Mouse (Mus musculus) heart, embryonic 15.5 days (tissue): ENCODE measurements around the gene Dhx57. TPM values are rescaled to one million over a fixed set of nuclear protein-coding genes. Genes with fewer than 3 reads are reported as not detected.
"Not testable (repeated sequence)": the region's sequence is repeated elsewhere in the genome, so short reads cannot be mapped to it uniquely, and the experiment has no call there.

Experiments
- ATAC-seq: fragments of 200-750 bp; cut with Nextera tagmentation; replicated peaks from 2 replicates; pipeline ENCODE4 v1.8.0; 2017; ENCODE audit warnings: low read depth, moderate TSS enrichment; ENCODE audit not compliant: insufficient number of reproducible peaks, insufficient read depth, low FRiP score
- H3K27ac ChIP-seq: fragments of 300-500 bp; sonication (generic); 2 replicates; pipeline ENCODE4 v1.5.1; 2015; ENCODE audit warnings: mild to moderate bottlenecking, inconsistent platforms
- H3K27me3 ChIP-seq: fragments of 300-500 bp; sonication (generic); 2 replicates; pipeline ENCODE4 v1.6.1; 2015; ENCODE audit warnings: inconsistent platforms
- H3K36me3 ChIP-seq: fragments of 300-500 bp; sonication (generic); 2 replicates; pipeline ENCODE4 v1.6.1; 2015; ENCODE audit warnings: mild to moderate bottlenecking, inconsistent platforms
- H3K4me1 ChIP-seq: fragments of 300-500 bp; sonication (generic); replicated peaks from 2 replicates; pipeline ENCODE4 v1.6.1; 2015; ENCODE audit warnings: inconsistent platforms
- H3K4me2 ChIP-seq: fragments of 300-500 bp; sonication (generic); 2 replicates; pipeline ENCODE4 v1.6.1; 2015; ENCODE audit warnings: inconsistent platforms, mild to moderate bottlenecking, moderate library complexity
- H3K4me3 ChIP-seq: fragments of 300-500 bp; sonication (generic); 2 replicates; pipeline ENCODE4 v1.5.1; 2015; ENCODE audit warnings: mild to moderate bottlenecking, inconsistent platforms
- H3K9ac ChIP-seq: fragments of 300-500 bp; sonication (generic); 2 replicates; pipeline ENCODE4 v1.6.1; 2015; ENCODE audit warnings: mild to moderate bottlenecking, inconsistent platforms
- H3K9me3 ChIP-seq: fragments of 300-500 bp; sonication (generic); replicated peaks from 2 replicates; pipeline ENCODE4 v1.6.1; 2016; ENCODE audit warnings: inconsistent platforms
- WGBS: fragments of 180-500 bp; shearing (Covaris S2); methylation state at CpG from one replicate; pipeline ENCODE4 v1.1.7; 2015; ENCODE audit warnings: mixed read lengths; 5-methylcytosine and 5-hydroxymethylcytosine counted together
- polyA plus RNA-seq: library from polyadenylated mRNA; unstranded; fragments of >200 nt; fragmentation: Nextera tagmentation; extraction: Ambion mirVana; gene quantifications from 2 replicates; pipeline ENCODE4 v1.2.1, GENCODE M21; 2015

Gene Dhx57
- polyA plus RNA-seq, 1 experiment from 2014 or later: 7.4 TPM

GRCm38 (mm10) chr17:80295258-80295657 is 5.0 kb upstream of the Dhx57 start:
- Histone ChIP-seq H3K27me3 (no peaks in the 10 kb centered on the region), H3K4me2 (no peak overlapping the region), H3K4me1 (no peaks in the 10 kb centered on the region), H3K27ac (no peak overlapping the region), H3K4me3 (no peak overlapping the region), H3K36me3 (no peaks in the 10 kb centered on the region), H3K9me3 (no peaks in the 10 kb centered on the region), H3K9ac (no peak overlapping the region)
- WGBS: 76% methylated on average over 5 of the region's 5 CpGs
- ATAC-seq: no peak

GRCm38 (mm10) chr17:80291148-80291547 is 872 bp upstream of the Dhx57 start:
- no peaks in the 10 kb centered on the region for H3K9me3 ChIP-seq
- H3K9ac ChIP-seq: no peak overlapping the region
- H3K36me3 ChIP-seq: no peaks in the 10 kb centered on the region
- peaks cover 12% of the 10 kb centered on the region for H3K4me1 ChIP-seq
- no peak overlapping the region for H3K4me3 ChIP-seq
- WGBS: 16% methylated on average over 2 of the region's 2 CpGs
- no peak for ATAC-seq
- H3K4me2 ChIP-seq: no peak overlapping the region
- H3K27me3 ChIP-seq: no peaks in the 10 kb centered on the region
- no peak overlapping the region for H3K27ac ChIP-seq

- 1% methylated on average over 30 of the region's 30 CpGs for WGBS
- H3K4me2 ChIP-seq: peak overlapping the region; percentile 85
- H3K27me3 ChIP-seq: no peaks in the 10 kb centered on the region
- H3K9ac ChIP-seq: peak overlapping the region; percentile 86
- peak overlapping the region; percentile 89 for H3K27ac ChIP-seq
- H3K4me3 ChIP-seq: peak overlapping the region; percentile 90
- peak; percentile 32; the same call in 1 of the 2 replicates for ATAC-seq
- no peaks in the 10 kb centered on the region for H3K9me3 ChIP-seq
- peaks cover 12% of the 10 kb centered on the region for H3K4me1 ChIP-seq
- no peaks in the 10 kb centered on the region for H3K36me3 ChIP-seq
These were observed 799 bp downstream of the Dhx57 start for GRCm38 (mm10) chr17:80289280-80290073.

GRCm38 (mm10) chr17:80288012-80288411 is 2.3 kb downstream of the Dhx57 start:
- 76% methylated on average over 6 of the region's 6 CpGs for WGBS
- H3K36me3 ChIP-seq: no peaks in the 10 kb centered on the region
- peaks cover 12% of the 10 kb centered on the region for H3K4me1 ChIP-seq
- H3K27me3 ChIP-seq: no peaks in the 10 kb centered on the region
- H3K9me3 ChIP-seq: no peaks in the 10 kb centered on the region
- no peak overlapping the region for H3K9ac ChIP-seq
- no peak overlapping the region for H3K4me2 ChIP-seq
- no peak overlapping the region for H3K4me3 ChIP-seq
- H3K27ac ChIP-seq: no peak overlapping the region
- no peak for ATAC-seq

GRCm38 (mm10) chr17:80284446-80284845 is 5.8 kb downstream of the Dhx57 start:
- H3K27me3 ChIP-seq: no peaks in the 10 kb centered on the region
- H3K27ac ChIP-seq: peak overlapping the region; percentile 51
- 60% methylated on average over 4 of the region's 4 CpGs for WGBS
- ATAC-seq: no peak
- peaks cover 11% of the 10 kb centered on the region for H3K36me3 ChIP-seq
- no peak overlapping the region for H3K4me2 ChIP-seq
- H3K9ac ChIP-seq: no peak overlapping the region
- H3K4me1 ChIP-seq: peaks cover 12% of the 10 kb centered on the region
- no peaks in the 10 kb centered on the region for H3K9me3 ChIP-seq
- H3K4me3 ChIP-seq: no peak overlapping the region

- H3K36me3 ChIP-seq: peaks cover 38% of the 10 kb centered on the region
- H3K27ac ChIP-seq: no peak overlapping the region
- no peak overlapping the region for H3K4me2 ChIP-seq
- H3K9me3 ChIP-seq: no peaks in the 10 kb centered on the region
- H3K27me3 ChIP-seq: no peaks in the 10 kb centered on the region
- H3K4me1 ChIP-seq: no peaks in the 10 kb centered on the region
- no peak overlapping the region for H3K4me3 ChIP-seq
- 89% methylated on average over 8 of the region's 8 CpGs for WGBS
- ATAC-seq: no peak
- H3K9ac ChIP-seq: no peak overlapping the region
These were observed 10.8 kb downstream of the Dhx57 start for GRCm38 (mm10) chr17:80279340-80280070.

- WGBS: 59% methylated on average over 4 of the region's 4 CpGs
These were observed 12.0 kb downstream of the Dhx57 start for GRCm38 (mm10) chr17:80278255-80278654.

GRCm38 (mm10) chr17:80270622-80271021 is 19.7 kb downstream of the Dhx57 start:
- H3K4me3 ChIP-seq, H3K27me3 ChIP-seq, H3K4me1 ChIP-seq, H3K9me3 ChIP-seq, H3K4me2 ChIP-seq, ATAC-seq, H3K27ac ChIP-seq, H3K9ac ChIP-seq: not testable (repeated sequence)
- peaks cover 75% of the 10 kb centered on the region for H3K36me3 ChIP-seq
- 94% methylated on average over 7 of the region's 7 CpGs for WGBS

More at GRCm38 (mm10) chr17:80278255-80278654, 12.0 kb downstream of the Dhx57 start:
- Histone ChIP-seq H3K9ac (no peak overlapping the region), H3K9me3 (no peaks in the 10 kb centered on the region), H3K36me3 (peaks cover 45% of the 10 kb centered on the region), H3K27ac (no peak overlapping the region), H3K27me3 (no peaks in the 10 kb centered on the region), H3K4me1 (no peaks in the 10 kb centered on the region), H3K4me2 (no peak overlapping the region), H3K4me3 (no peak overlapping the region)
- ATAC-seq: no peak

- no peak overlapping the region for H3K9ac ChIP-seq
- WGBS: 89% methylated on average over 3 of the region's 3 CpGs
- no peaks in the 10 kb centered on the region for H3K27me3 ChIP-seq
- no peak overlapping the region for H3K27ac ChIP-seq
- H3K4me1 ChIP-seq: no peaks in the 10 kb centered on the region
- H3K4me2 ChIP-seq: no peak overlapping the region
- peaks cover 82% of the 10 kb centered on the region for H3K36me3 ChIP-seq
- H3K4me3 ChIP-seq: no peak overlapping the region
- H3K9me3 ChIP-seq: no peaks in the 10 kb centered on the region
- ATAC-seq: no peak
These were observed 22.1 kb downstream of the Dhx57 start for GRCm38 (mm10) chr17:80268151-80268550.

- Histone ChIP-seq H3K4me1 (no peaks in the 10 kb centered on the region), H3K27ac (no peak overlapping the region), H3K4me3 (no peak overlapping the region), H3K9ac (no peak overlapping the region), H3K27me3 (no peaks in the 10 kb centered on the region), H3K4me2 (no peak overlapping the region), H3K9me3 (no peaks in the 10 kb centered on the region), H3K36me3 (peaks cover 80% of the 10 kb centered on the region)
- WGBS: 86% methylated on average over 4 of the region's 4 CpGs
- no peak for ATAC-seq
These were observed 23.2 kb downstream of the Dhx57 start for GRCm38 (mm10) chr17:80267065-80267464.

GRCm38 (mm10) chr17:80255208-80255607 is 35.1 kb downstream of the Dhx57 start:
- ATAC-seq: peak; percentile 93
- H3K4me2 ChIP-seq: peak overlapping the region; percentile 46
- peaks cover 72% of the 10 kb centered on the region for H3K36me3 ChIP-seq
- no peaks in the 10 kb centered on the region for H3K27me3 ChIP-seq
- H3K9ac ChIP-seq: peak overlapping the region; percentile 29; the same call in 1 of the 2 replicates
- H3K4me3 ChIP-seq: peak overlapping the region; percentile 17
- no peaks in the 10 kb centered on the region for H3K9me3 ChIP-seq
- peak overlapping the region; percentile 82 for H3K27ac ChIP-seq
- peaks cover 19% of the 10 kb centered on the region for H3K4me1 ChIP-seq
- WGBS: 9% methylated on average over 13 of the region's 13 CpGs
